Mouse (Mus musculus) yolk sac, embryonic 10.5 days (tissue): ENCODE results near the gene Cdk13.

Experiments used
- DNase-seq: peaks from one replicate; pipeline ENCODE4 v3.0.0-alpha.2; 2017; ENCODE audit warnings: low spot score

Cdk13 gene

DNA sequence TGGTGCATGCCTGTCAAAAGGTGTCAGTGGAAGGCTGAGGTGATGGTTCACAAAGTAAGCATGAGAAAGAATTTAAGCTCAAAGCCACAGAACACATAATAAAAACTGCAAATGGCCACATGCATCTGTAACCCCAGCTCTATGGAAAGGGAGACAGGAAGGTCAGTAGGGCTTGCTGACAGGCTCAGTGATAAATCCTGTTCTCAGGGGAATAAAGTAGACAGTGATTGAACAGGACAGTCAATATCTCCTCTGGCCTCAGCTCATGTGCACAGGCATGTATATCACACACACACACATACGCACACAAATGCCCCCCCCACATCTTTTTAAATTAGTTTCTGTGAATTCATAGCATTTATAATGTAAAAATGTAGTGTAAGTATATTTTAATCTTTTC, 42.5 kb downstream of the Cdk13 start:
- no peak for DNase-seq

DNA sequence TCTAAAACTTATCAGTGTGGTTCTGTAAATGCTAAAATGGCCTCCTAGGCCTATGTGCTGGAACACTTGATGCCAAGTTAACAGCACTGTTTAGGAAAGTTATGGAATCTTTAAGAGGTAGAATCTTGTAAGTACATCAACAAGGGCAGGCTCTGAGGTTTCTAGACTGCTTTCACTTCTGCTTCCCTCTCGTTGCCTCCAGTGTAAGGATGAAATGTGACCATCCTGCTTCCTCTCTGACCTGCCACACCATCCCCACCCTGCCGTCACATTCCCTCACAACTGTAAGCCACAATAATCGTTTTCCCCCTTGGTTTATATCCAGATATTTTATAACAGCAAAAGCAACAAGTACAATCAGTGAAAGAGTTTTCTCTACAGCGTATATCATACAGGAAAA, 49.9 kb downstream of the Cdk13 start:
- no peak for DNase-seq

DNA sequence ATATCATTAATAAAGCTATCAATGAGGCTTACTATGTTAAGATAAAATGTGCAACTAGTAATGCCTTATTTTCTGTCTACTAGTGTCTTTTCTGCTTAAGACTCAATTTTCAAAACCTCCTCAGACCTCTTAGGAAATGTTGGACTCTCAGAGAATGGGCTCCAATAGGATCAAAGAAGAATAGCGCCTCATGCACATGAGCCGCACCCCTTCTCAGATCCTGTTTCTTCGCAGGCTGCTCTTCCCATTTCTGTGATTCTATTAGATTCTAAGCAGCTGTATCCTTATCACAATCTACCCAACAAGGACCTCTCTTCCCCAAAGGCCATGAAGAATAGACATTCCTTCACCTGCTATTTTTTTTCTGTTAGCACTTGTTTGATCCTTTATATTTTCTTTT, 76.1 kb downstream of the Cdk13 start:
- no peak for DNase-seq

DNA sequence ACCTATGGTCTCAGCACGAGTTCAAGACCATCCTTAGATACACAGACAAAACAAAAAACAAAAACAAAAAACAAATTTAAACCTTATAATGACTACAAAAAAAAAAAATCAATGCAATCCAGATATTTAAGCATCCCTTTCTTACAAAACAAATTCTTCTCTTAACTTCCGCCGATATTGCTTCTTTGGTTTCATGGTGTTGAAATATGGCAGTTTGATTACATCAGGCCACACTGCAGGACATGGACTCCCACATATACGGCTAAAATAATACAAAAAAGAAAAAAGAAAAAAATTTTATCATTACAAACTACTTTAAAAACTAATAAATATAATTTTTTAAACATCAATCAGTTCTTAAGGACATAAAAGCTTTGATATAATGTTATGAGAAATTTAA, 77.0 kb downstream of the Cdk13 start:
- no peak for DNase-seq

DNA sequence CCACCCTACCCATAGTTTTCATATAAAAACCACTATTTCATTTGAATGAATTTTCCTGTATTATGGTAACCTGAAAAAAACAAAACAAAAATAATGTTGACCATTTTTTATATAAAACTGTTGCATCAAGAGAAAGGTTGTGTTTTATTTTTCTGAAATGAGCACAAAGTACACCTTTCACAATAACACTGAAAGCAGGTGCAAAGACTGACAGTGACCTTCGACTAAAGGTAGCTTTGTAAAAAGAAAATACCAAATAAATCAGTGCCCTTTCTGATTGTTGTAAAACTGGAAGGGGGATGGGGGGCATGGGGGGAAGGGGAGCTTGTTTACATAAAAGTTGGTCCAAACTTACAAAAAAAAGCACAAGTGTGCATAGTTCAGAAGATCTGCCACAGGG, 87.5 kb downstream of the Cdk13 start:
- no peak for DNase-seq

DNA sequence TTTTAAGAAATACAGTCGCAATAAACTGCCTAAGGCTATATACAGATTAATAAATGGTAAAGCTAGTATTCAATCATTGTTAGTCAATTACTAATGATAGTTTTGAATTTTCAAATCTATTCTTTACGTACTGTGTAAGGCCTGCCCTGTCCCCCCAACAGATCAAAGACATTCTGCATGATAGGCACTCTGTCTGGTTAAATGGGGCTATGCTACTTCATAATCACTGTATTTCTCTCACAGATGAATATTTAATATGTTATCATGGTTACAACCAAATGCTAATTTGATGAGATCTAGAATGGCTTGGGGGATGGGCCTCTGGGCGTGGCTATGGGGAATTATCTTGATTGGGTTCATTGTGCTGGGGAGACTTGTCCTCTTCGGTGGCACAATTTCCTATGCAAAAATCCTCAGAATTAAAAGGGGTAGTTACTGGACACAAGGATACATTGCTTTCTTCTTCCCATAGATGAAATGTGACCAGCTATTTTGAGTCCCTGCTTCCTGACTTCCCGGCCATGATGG, 96.0 kb downstream of the Cdk13 start:
- DNase-seq, result no peak

DNA sequence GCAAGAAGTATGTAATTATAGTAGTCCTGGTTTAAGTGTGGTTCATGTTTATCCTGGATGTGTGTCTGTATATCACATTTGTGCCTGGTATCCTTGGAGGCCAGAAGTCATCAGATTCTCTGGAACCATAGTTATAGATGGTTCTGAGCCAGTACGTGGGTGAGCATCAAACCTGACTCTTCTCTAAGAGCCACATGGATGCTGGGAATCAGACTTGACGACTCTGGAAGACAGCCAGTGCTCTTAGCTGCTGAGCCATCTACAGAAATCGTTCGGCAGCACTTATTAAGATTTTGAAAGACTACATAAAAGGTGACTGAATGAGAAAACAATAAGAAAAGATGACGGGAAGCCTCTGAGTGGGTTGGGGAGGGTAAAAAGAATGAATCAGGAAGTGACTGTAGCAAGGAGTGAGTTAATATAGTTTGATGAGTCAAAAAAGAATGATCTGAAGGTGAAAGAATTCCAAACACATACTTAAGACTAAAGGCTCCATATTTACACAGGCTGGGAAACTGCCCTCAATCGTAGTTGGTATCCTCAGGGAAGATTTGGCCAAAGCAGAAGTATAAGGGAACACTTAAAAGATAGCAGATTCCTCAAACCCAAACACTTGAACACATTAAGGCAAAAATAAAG, 99.6 kb downstream of the Cdk13 start:
- DNase-seq, result no peak

DNA sequence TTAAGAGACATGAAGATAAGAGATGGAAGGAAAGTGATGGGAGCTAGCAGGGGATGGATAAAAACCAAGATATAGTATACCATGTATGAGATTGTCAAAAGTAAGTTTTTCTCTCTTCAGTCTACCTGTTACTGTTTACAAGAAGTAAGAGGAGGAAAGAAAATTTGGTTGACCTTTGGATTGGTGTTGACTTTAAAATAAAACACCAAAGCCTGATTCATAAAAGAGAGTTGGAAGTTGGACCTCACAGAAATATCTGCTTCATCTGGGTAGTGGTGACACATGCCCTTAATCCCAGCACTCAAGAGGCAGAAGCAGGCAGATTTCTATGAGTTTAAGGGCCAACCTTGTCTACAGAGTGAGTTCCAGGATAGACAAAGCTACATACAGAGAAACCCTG, 102.6 kb downstream of the Cdk13 start:
- DNase-seq, result no peak

DNA sequence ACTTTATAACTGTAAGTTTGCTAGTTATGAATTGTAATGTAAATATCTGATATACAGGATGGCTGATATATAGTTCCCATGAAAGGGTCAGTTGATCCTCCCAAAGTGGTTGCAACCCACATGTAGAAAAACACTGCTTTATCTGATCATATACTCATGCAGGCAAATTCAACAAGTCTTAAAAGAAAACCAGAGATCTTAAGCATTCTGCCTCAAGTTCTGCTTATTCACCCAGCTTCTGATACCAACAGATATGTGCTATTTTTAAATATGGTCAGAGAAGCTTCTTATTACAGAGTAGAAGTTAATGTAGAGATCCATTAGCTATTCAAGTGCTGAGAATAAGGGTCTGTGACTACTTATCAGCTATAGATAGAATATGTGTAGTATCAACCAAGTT, 103.6 kb downstream of the Cdk13 start:
- no peak for DNase-seq

DNA sequence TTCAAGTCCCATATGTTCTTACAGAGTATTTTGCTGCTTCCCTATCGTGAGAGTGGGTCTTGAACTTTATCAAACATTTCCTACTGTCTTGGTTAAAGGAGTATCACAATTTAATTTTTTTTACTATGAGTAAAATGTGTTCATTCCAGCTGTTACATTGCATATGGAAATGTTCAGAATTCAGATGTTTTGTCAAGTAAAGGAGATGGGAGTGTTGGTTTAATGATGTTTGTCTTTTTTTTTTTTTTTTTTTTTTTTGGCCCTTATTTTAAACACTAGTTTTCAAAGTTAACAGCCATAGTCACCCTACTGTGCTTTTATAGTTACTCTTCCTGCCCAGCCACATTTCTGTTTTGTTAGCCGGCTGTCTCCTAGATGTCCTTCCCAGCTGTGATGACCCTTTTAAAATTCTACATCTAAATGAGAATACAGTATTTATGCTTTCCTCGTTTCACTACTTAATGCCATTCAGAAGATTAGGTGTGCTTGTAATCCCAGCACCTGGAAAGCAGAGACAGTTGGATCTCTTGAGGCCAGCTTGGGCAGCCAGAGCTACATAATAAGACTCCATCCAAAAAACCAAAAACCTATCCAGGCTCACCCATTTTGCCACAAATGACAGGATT, 104.7 kb downstream of the Cdk13 start:
- no peak for DNase-seq

DNA sequence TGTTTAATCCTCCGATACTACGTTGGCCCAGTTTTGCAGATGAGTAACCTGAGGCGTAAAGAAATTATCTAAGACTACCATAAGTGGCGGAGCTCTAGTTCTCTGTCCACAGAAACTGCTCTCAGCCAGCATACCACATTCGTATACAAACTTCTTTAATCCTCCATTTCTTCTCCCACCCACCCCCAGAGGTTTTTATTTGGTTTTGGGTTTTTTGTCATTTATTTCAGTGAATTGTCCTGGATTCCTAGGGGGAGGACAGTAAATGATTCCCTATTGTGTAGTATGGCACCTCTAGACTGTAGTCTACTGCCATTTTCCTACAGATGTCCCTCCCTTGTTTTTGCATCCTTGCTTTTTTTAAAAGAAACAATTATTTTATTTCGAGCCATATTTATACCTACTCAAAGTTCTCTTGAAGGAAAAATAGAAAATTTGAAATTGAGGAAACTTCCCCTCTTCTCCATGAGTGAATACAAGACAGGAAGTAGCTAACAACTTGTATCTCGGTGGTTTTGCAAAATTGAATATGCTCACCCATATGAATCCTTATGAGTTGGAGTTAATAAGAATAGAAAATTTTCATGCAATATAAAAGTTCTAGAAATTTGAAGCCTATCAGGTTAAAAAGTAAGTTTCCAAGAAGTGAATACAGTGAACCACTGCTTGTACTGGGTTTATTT, 108.9 kb downstream of the Cdk13 start:
- no peak for DNase-seq

DNA sequence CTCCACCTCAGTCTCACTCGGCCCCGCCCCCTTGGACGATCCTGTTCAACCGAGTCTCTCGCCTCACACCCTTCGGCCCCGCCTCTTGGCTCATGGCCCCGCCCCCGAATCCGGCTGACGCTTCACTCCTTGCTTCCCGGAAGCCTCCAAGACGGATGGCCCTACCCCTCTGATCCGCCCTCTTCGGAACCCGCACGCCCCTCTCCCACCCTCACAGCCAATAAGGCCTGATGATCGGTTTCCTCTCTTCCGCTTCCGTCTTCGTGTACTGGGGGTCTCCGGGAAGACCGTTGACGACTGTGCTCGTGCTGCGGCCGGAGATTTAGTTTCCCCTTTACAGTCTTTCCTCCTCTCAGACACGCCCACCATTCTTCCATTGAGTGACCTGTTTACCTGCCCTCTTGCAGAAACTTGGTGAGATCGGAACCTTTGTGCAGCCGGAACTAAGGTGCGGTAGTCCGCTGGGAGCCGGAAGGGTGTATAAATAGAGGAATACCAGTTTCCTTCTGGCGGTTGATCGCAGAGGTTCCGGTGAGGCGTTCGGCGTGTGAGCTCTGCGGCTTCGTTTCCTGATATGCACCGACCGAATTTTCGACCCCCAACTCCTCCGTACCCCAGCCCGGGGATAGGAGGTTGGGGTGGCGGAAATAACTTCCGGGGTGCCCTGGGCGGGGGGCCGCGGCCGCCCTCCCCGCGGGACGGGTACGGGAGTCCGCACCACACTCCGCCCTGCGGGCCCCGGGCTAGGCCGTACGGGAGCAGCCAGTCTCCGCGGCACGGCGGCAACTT, 109.8 kb downstream of the Cdk13 start, which contains the start of the genes Mplkip and Sugct:
Gene Mplkip (plus strand): TSS at position 282 of the 789 bp plus-strand sequence.
Gene Sugct (minus strand): TSS at position 643 of the 789 bp plus-strand sequence.
- peak; percentile 100 for DNase-seq

DNA sequence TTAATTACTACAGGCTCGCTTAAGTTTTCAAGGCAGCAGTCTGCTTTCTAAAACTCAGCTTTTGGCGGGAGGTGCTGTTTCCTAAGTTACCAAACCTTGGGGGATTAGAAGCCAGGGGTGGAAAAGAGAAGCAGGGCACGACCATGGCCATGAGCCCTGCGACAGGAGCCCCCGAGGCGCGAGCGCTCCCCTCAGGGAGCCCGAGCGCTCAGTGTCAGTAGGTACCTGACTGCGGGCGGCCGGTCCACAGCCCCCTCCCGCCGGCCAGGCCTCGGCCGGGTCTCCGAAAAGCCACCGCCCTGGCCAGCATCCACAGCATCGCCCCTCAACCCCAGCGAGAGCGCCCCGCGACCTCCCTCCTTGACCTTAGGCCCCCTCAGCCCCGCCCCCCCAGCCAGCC, 110.5 kb downstream of the Cdk13 start:
- DNase-seq, result no peak

DNA sequence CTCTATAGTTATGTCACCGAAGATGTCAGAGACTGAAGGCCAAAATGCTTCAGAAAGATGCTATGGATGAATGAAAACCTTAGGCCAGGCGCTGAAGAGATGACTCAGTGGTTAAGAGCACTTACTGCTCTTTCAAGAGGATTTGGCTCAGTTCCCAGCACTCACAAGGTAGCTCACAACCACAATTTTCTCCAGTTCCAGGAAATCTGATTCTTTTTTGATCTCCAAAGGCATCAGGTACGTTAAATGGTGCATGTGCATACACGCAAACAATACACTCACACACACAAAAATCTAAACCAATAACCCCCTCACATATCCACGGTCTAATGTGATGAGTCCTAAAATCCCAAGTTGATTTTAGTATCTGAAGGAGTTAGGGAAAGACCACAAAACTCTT, 111.1 kb downstream of the Cdk13 start:
- no peak for DNase-seq

DNA sequence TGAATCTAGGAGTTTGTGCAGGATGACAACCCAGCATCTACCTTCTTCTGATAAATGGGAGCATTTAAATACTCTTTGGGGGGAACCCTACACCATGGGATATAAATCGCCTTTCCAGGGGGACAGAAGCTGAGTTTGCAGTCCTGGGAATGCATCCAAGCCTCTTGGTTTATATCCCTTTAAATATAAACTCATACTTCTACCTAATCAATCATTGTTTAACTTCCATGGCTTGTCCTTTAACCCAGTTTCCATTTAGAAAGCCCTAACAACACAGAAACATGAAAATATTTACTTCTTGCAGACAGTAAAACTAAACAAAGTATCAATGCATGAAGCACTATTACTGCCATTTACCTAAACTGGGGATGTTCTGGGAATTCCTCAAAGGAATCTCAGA, 113.5 kb downstream of the Cdk13 start:
- no peak for DNase-seq

DNA sequence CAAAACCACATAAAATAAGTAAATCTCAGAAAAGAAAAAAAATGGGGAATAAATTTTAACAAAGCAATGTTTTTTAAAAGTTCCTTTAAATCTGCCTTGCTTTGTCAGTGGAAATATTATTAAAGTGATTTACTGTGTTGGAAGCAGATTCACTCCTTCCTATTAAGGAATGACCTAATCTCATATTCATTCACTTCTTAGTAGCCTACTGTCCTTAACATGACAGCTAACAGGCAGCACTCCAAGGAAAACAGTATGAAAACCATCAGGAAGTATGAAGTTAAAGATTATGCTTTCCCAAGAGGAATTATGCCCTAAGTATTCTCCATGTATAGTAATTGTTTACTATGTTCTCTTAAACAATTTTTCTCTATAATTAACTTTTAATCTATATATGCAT, 114.2 kb downstream of the Cdk13 start:
- DNase-seq, result no peak

DNA sequence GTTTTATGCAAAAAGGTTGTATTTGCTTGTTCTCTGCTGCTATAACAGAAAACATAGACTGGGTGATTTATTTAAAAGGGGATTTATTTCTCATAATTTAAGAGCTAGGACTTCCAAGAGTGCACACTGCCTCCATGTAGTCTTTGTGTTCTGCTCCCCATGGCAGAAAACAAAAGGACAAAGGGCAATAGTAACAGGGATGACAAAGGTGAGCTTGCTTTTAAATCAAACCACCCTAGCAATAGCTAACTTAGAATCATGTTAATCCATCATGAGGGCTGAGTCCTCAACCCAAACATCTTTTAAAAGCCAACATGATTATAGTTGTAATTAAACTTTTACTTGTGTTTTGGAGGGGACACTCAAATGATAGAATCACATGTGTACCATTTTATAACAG, 115.4 kb downstream of the Cdk13 start:
- DNase-seq, result no peak

DNA sequence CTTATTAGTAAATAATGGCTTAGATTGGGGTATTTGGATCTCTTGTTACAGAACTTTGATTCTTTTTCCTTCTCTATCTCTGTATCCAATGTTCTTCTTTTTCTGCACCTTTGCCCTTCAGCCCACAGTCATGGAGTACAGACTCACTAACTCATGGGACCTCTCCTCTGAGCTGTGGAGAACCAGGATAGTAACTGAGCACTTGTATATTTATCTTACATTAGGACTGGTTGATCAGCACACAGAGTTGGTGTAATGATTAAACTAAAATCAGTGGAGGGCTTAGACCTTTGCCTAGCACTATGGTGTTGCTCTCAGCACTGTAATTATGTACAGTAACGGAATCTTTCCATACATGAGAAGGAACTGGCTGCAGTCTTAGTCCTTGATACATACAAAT, 133.8 kb downstream of the Cdk13 start:
- no peak for DNase-seq

DNA sequence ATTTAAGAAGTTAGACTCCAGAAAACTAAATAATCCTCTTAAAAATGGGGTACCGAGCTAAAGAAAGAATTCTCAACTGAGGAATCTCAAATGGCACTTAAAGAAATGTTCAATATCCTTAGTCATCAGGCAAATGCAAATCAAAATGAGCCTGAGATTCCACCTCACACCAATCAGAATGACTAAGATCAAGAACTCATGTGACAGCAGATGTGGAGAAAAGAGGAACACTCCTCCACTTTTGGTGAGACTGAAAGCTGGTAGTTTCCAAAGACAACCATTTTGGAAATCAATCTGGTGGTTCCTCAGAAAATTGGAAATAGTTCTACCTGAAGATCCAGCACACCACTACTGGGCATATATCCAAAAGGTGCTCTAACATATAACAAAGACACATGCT, 137.5 kb downstream of the Cdk13 start:
- DNase-seq, result no peak
